Mouse (Mus musculus) MEL (cell line): ENCODE results near the gene Lpar3. TPM values are rescaled to one million over a fixed set of nuclear protein-coding genes. Genes with fewer than 3 reads are reported as not detected.

Experiments
- DNase-seq: peaks from one replicate; pipeline ENCODE4 v3.0.0; 2011; ENCODE audit warnings: low read depth, low spot score
- H3K27ac ChIP-seq: 2 replicates; pipeline ENCODE4 v1.5.1; 2012; ENCODE audit warnings: low read depth, mild to moderate bottlenecking, control low read depth, low read length, moderate library complexity; ENCODE audit not compliant: control insufficient read depth
- H3K27me3 ChIP-seq, 2 experiments: fragments of 150-350 bp in 1 of 2; sonication (generic) in 1 of 2; 2 replicates each; pipeline ENCODE4 v1.6.1; 2012; ENCODE audit warnings: low read length in 2 of 2, mild to moderate bottlenecking in 2 of 2, improper control_type of control experiment in 1 of 2, moderate library complexity in 1 of 2; ENCODE audit not compliant: insufficient read depth in 2 of 2, control insufficient read depth in 1 of 2
- H3K36me3 ChIP-seq, 2 experiments: 2 replicates each; pipeline ENCODE4 v1.6.1; 2012 to 2014; ENCODE audit warnings: low read length in 2 of 2, improper control_type of control experiment in 1 of 2, inconsistent platforms in 1 of 2, mild to moderate bottlenecking in 1 of 2; ENCODE audit not compliant: insufficient read depth in 2 of 2, control insufficient read depth in 1 of 2
- H3K4me1 ChIP-seq, 2 experiments: fragments of 150-350 bp in 1 of 2; sonication (generic) in 1 of 2; 2 replicates each; pipeline ENCODE4 v1.6.1; 2012; ENCODE audit warnings: low read length in 2 of 2, improper control_type of control experiment in 1 of 2, mild to moderate bottlenecking in 1 of 2; ENCODE audit not compliant: insufficient read depth in 2 of 2, control insufficient read depth in 1 of 2
- H3K4me3 ChIP-seq, 2 experiments: fragments of 150-350 bp in 1 of 2; sonication (generic) in 1 of 2; 2 replicates each; pipeline ENCODE4 v1.5.1; 2012; ENCODE audit warnings: low read depth in 2 of 2, low read length in 2 of 2, mild to moderate bottlenecking in 2 of 2, moderate library complexity in 2 of 2, control low read depth in 1 of 2, improper control_type of control experiment in 1 of 2; ENCODE audit not compliant: control insufficient read depth in 1 of 2, insufficient read depth in 1 of 2
- H3K79me2 ChIP-seq: 2 replicates; pipeline ENCODE4 v1.6.1; 2012; ENCODE audit warnings: mild to moderate bottlenecking, low read length, moderate library complexity; ENCODE audit not compliant: control insufficient read depth, poor library complexity, insufficient read depth
- H3K9ac ChIP-seq: 2 replicates; pipeline ENCODE4 v1.6.1; 2012; ENCODE audit warnings: low read depth, mild to moderate bottlenecking, control low read depth, low read length, moderate library complexity; ENCODE audit not compliant: control insufficient read depth, poor library complexity, severe bottlenecking
- H3K9me3 ChIP-seq: fragments of 150-350 bp; sonication (generic); replicated peaks from 2 replicates; pipeline ENCODE4 v1.6.1; 2012; ENCODE audit warnings: mild to moderate bottlenecking, low read length, improper control_type of control experiment, moderate library complexity; ENCODE audit not compliant: insufficient read depth
- BHLHE40 ChIP-seq: IDR thresholded peaks from 2 replicates; pipeline ENCODE4 v1.6.1; 2012; ENCODE audit warnings: low read depth, mild to moderate bottlenecking, inconsistent platforms, low read length, improper control_type of control experiment, borderline replicate concordance
- CHD1 ChIP-seq: IDR thresholded peaks from 2 replicates; pipeline ENCODE4 v1.6.1; 2012; ENCODE audit warnings: low read depth, mild to moderate bottlenecking, inconsistent platforms, low read length, improper control_type of control experiment
- CHD2 ChIP-seq: IDR thresholded peaks from 2 replicates; pipeline ENCODE4 v1.6.1; 2011; ENCODE audit warnings: low read length, improper control_type of control experiment
- EP300 ChIP-seq, 2 experiments: IDR thresholded peaks; 2 replicates each; pipeline ENCODE4 v1.6.1; 2011; ENCODE audit warnings: improper control_type of control experiment in 2 of 2, low read length in 2 of 2, low read depth in 1 of 2, mild to moderate bottlenecking in 1 of 2
- ETS1 ChIP-seq: IDR thresholded peaks from 2 replicates; pipeline ENCODE4 v1.6.1; 2012; ENCODE audit warnings: low read depth, mild to moderate bottlenecking, inconsistent platforms, low read length, improper control_type of control experiment, moderate library complexity
- GABPA ChIP-seq: IDR thresholded peaks from 2 replicates; pipeline ENCODE4 v1.6.1; 2012; ENCODE audit warnings: low read depth, mild to moderate bottlenecking, inconsistent platforms, low read length, improper control_type of control experiment, moderate library complexity
- KAT2A ChIP-seq: conservative IDR thresholded peaks from 2 replicates; pipeline ENCODE4 v1.6.1; 2012; ENCODE audit warnings: low read depth, low read length, improper control_type of control experiment, inconsistent platforms
- MAFK ChIP-seq: IDR thresholded peaks from 2 replicates; pipeline ENCODE4 v1.6.1; 2011; ENCODE audit warnings: low read depth, mild to moderate bottlenecking, low read length, improper control_type of control experiment, borderline replicate concordance
- MAX ChIP-seq: IDR thresholded peaks from 2 replicates; pipeline ENCODE4 v1.6.1; 2011; ENCODE audit warnings: low read length, improper control_type of control experiment
- MAZ ChIP-seq: IDR thresholded peaks from 2 replicates; pipeline ENCODE4 v1.6.1; 2012; ENCODE audit warnings: low read depth, mild to moderate bottlenecking, inconsistent platforms, low read length, improper control_type of control experiment
- MEF2A ChIP-seq: IDR thresholded peaks from 2 replicates; pipeline ENCODE4 v1.6.1; 2014; ENCODE audit warnings: low read depth, mild to moderate bottlenecking, inconsistent platforms, low read length, improper control_type of control experiment; ENCODE audit not compliant: poor library complexity, insufficient replicate concordance, severe bottlenecking; ENCODE audit errors: extremely low read depth
- MYC ChIP-seq: IDR thresholded peaks from 2 replicates; pipeline ENCODE4 v1.6.1; 2011; ENCODE audit warnings: low read depth, mild to moderate bottlenecking, low read length, improper control_type of control experiment, moderate library complexity
- NRF1 ChIP-seq: IDR thresholded peaks from 2 replicates; pipeline ENCODE4 v1.6.1; 2014; ENCODE audit warnings: low read depth, mild to moderate bottlenecking, inconsistent platforms, low read length, improper control_type of control experiment, moderate library complexity; ENCODE audit not compliant: poor library complexity, insufficient read depth, severe bottlenecking
- POLR2A ChIP-seq, 2 experiments: IDR thresholded peaks; 2 replicates each; pipeline ENCODE4 v1.6.1; 2011 to 2012; ENCODE audit warnings: low read length in 2 of 2, mild to moderate bottlenecking in 2 of 2, control low read depth in 1 of 2, improper control_type of control experiment in 1 of 2, low read depth in 1 of 2, moderate library complexity in 1 of 2; ENCODE audit not compliant: control insufficient read depth in 1 of 2, insufficient read depth in 1 of 2, poor library complexity in 1 of 2
- POLR2AphosphoS2 ChIP-seq: IDR thresholded peaks from 2 replicates; pipeline ENCODE4 v1.6.1; 2011; ENCODE audit warnings: low read length, improper control_type of control experiment
- RCOR1 ChIP-seq: IDR thresholded peaks from 2 replicates; pipeline ENCODE4 v1.6.1; 2012; ENCODE audit warnings: low read depth, mild to moderate bottlenecking, inconsistent platforms, low read length, improper control_type of control experiment
- SIN3A ChIP-seq: IDR thresholded peaks from 2 replicates; pipeline ENCODE4 v1.6.1; 2012; ENCODE audit warnings: low read length, improper control_type of control experiment, inconsistent platforms
- TAL1 ChIP-seq: IDR thresholded peaks from 2 replicates; pipeline ENCODE4 v1.6.1; 2012; ENCODE audit warnings: mild to moderate bottlenecking, inconsistent platforms, low read length, moderate library complexity, mixed read lengths
- TBP ChIP-seq: IDR thresholded peaks from 2 replicates; pipeline ENCODE4 v1.8.0; 2011; ENCODE audit warnings: low read depth, low read length, improper control_type of control experiment
- ZKSCAN1 ChIP-seq: IDR thresholded peaks from 2 replicates; pipeline ENCODE4 v1.6.1; 2012; ENCODE audit warnings: low read depth, mild to moderate bottlenecking, inconsistent platforms, low read length, improper control_type of control experiment, moderate library complexity
- ZNF384 ChIP-seq: IDR thresholded peaks from 2 replicates; pipeline ENCODE4 v1.6.1; 2012; ENCODE audit warnings: low read depth, mild to moderate bottlenecking, inconsistent platforms, low read length, improper control_type of control experiment
- polyA plus RNA-seq, 2 experiments: library from polyadenylated mRNA; stranded (reverse) in 1 of 2; unstranded in 1 of 2; fragments of >175 nt in 1 of 2; fragments of >200 nt in 1 of 2; gene quantifications; 2 replicates each; pipeline versions ENCODE4 v1.2.1 to v1.2.4; 2012; ENCODE audit warnings: low replicate concordance in 2 of 2, low read depth in 1 of 2; ENCODE audit not compliant: insufficient read length in 2 of 2, insufficient read depth in 1 of 2, missing spikeins in 1 of 2
- total RNA-seq: library from RNA; depleted of rRNA; stranded (reverse); fragments of 300-350 nt; gene quantifications from 2 replicates; pipeline ENCODE4 v1.2.3, GENCODE M21; 2012

The Lpar3 gene
- total and polyA plus RNA-seq, 3 experiments = not detected

DNA sequence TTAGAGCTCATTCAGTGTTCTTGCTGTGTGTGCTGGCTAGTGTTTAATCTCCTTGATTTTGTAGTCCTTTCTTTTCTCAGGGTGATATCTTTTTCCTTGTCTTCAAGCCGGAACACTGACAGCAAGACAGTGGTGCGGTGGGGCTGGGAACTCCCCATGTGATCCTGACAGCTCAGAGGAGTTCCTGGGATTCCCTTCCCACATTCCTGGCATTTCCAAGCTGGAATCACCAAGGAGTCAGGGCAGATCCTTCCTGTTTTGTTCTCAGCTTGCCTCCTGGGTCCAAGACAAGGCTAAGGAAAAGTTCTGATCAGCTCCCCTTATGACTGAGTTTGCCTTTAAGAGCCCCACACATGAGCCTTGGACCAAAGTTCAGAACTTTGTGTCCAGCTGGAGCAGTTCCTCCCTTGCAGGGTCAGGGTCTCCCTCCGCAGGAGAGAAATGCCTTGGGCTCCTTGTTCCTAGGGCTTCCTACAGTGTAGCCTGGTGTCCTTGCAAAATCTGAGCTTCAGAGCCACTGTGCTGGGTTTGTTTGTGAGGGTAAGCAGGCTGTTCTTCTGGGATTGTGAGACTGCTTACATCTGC, 33.1 kb downstream of the Lpar3 start:
- Histone ChIP-seq H3K27ac (no peak overlapping the region), H3K9me3 (no peaks in the 10 kb centered on the region), H3K4me3 (no peak overlapping the region), H3K9ac (no peak overlapping the region), H3K27me3 (peaks cover 0 to 2% of the 10 kb centered on the region in 2 experiments; a peak in 2 of 4 replicates), H3K79me2 (no peaks in the 10 kb centered on the region), H3K36me3 (no peaks in the 10 kb centered on the region), H3K4me1 (no peaks in the 10 kb centered on the region)
- TF ChIP-seq EP300 (IDR thresholded peaks at IDR 0.05; ENCODE audit: low read depth in 1 of 2, low read length in 2 of 2) = no peak
- TF ChIP-seq MAZ = no peak
- TF ChIP-seq NRF1 = no peak
- TF ChIP-seq MAX = no peak
- no peak for TF ChIP-seq RCOR1
- no peak for TF ChIP-seq BHLHE40
- TF ChIP-seq CHD2 = no peak
- no peak for TF ChIP-seq TAL1
- TF ChIP-seq POLR2A (IDR thresholded peaks at IDR 0.05; ENCODE audit: control insufficient read depth in 1 of 2, insufficient read depth in 1 of 2, low read depth in 1 of 2, low read length in 2 of 2, poor library complexity in 1 of 2) = no peak
- TF ChIP-seq TBP = no peak
- TF ChIP-seq KAT2A = no peak
- no peak for TF ChIP-seq SIN3A
- TF ChIP-seq GABPA = no peak
- TF ChIP-seq ZNF384 = no peak
- TF ChIP-seq POLR2AphosphoS2 = no peak
- no peak for TF ChIP-seq MYC
- TF ChIP-seq ZKSCAN1 = no peak
- TF ChIP-seq ETS1 = no peak
- TF ChIP-seq MEF2A = no peak
- no peak for DNase-seq

DNA sequence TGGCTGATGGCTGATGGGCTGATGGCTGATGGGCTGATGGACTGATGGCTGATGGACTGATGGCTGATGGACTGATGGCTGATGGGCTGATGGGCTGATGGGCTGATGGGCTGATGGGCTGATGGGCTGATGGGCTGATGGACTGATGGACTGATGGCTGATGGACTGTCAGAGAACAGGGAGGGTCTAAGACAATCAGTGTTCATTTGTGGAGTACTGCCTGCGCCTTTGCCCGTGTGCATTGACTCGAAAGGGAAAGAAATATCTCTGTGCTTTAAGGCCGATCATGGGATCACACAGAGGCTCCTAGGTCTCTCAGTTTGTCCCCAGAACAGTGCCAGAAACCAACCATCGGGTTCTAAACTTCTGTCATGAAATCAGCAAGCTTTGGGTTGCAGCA, 34.4 kb downstream of the Lpar3 start:
- Histone ChIP-seq H3K9ac (no peak overlapping the region), H3K4me3 (no peak overlapping the region), H3K9me3 (no peaks in the 10 kb centered on the region), H3K79me2 (no peaks in the 10 kb centered on the region), H3K27ac (no peak overlapping the region), H3K4me1 (no peaks in the 10 kb centered on the region), H3K27me3 (peaks cover 0 to 2% of the 10 kb centered on the region in 2 experiments; a peak in 2 of 4 replicates), H3K36me3 (no peaks in the 10 kb centered on the region)
- DNase-seq = no peak
- TF ChIP-seq CHD1 (no peak), POLR2AphosphoS2 (no peak), MAFK (no peak), TBP (no peak)
